Mouse (Mus musculus) midbrain, embryonic 13.5 days (tissue): ENCODE data around the gene Thbs2. TPM values are rescaled to one million over a fixed set of nuclear protein-coding genes. Genes with fewer than 3 reads are reported as not detected.
"Not testable (repeated sequence)": the region's sequence is repeated elsewhere in the genome, so short reads cannot be mapped to it uniquely, and the experiment has no call there.

Source experiments
- ATAC-seq: fragments of 200-750 bp; cut with Nextera tagmentation; 2 replicates; pipeline ENCODE4 v1.8.0; 2017; ENCODE audit warnings: mild to moderate bottlenecking, moderate TSS enrichment, moderate library complexity
- H3K27ac ChIP-seq: fragments of 300-500 bp; sonication (generic); 2 replicates; pipeline ENCODE4 v1.5.1; 2015; ENCODE audit warnings: inconsistent platforms, mild to moderate bottlenecking, moderate library complexity
- H3K27me3 ChIP-seq: fragments of 300-500 bp; sonication (generic); 2 replicates; pipeline ENCODE4 v1.6.1; 2015; ENCODE audit warnings: mild to moderate bottlenecking, inconsistent platforms
- H3K36me3 ChIP-seq: fragments of 300-500 bp; sonication (generic); 2 replicates; pipeline ENCODE4 v1.6.1; 2015; ENCODE audit warnings: mild to moderate bottlenecking, inconsistent platforms
- H3K4me1 ChIP-seq: fragments of 300-500 bp; sonication (generic); replicated peaks from 2 replicates; pipeline ENCODE4 v1.6.1; 2015; ENCODE audit warnings: inconsistent platforms
- H3K4me2 ChIP-seq: fragments of 300-500 bp; sonication (generic); replicated peaks from 2 replicates; pipeline ENCODE4 v1.6.1; 2015; ENCODE audit warnings: moderate library complexity, mild to moderate bottlenecking, inconsistent platforms
- H3K4me3 ChIP-seq: fragments of 300-500 bp; sonication (generic); replicated peaks from 2 replicates; pipeline ENCODE4 v1.5.1; 2015; ENCODE audit warnings: mild to moderate bottlenecking, inconsistent platforms
- H3K9ac ChIP-seq: fragments of 300-500 bp; sonication (generic); replicated peaks from 2 replicates; pipeline ENCODE4 v1.6.1; 2015; ENCODE audit warnings: mild to moderate bottlenecking, inconsistent platforms
- H3K9me3 ChIP-seq: fragments of 300-500 bp; sonication (generic); 2 replicates; pipeline ENCODE4 v1.6.1; 2016; ENCODE audit warnings: mild to moderate bottlenecking, inconsistent platforms
- WGBS: fragments of 180-500 bp; shearing (Covaris S2); methylation state at CpG from one replicate; pipeline ENCODE4 v1.1.7; 2015; 5-methylcytosine and 5-hydroxymethylcytosine counted together
- polyA plus RNA-seq: library from polyadenylated mRNA; unstranded; fragments of >200 nt; fragmentation: Nextera tagmentation; extraction: Ambion mirVana; gene quantifications from 2 replicates; pipeline ENCODE4 v1.2.1, GENCODE M21; 2015

Thbs2 gene
- polyA plus RNA-seq, 1 experiment from 2014 or later, result 1.2 TPM

DNA sequence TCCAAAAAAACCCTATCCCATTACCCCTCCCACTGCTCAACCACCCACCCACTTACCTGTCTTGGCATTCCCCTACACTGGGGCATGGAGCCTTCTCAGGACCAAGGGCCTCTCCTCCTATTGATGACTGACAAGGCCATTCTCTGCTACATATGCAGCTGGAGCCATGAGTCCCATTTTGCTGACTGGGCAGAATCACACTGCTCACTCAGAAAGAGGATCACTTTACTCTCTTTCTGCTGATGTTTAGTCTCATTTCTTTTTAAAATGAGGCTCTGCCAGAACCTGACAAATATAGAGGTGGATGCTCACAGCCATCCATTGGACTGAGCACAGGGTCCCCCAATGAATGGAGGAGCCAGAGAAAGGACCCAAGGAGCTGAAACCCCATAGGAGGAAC is 73.0 kb downstream of the Thbs2 start:
- not testable (repeated sequence) for H3K9ac ChIP-seq, H3K27me3 ChIP-seq, H3K4me3 ChIP-seq, H3K9me3 ChIP-seq, H3K4me1 ChIP-seq, ATAC-seq, H3K4me2 ChIP-seq, H3K27ac ChIP-seq, H3K36me3 ChIP-seq

DNA sequence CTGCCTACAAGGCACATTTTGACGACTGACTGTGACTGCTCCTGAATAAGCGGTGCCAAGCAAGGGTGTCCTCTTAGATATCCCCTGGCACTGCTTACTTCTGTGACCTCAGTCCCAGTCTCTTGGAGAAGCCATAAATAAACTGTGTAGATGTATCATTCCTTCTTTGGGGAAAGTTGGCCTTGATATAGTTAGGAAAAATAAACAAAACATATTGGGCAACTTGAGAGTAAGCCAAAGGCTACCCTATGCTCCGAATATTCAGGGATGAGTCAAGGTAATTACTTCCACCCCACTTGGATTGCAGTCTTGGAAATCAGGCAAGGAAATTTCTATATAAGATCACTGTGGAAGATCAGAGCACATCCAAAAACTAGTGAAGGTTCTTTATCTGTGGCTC is 74.0 kb downstream of the Thbs2 start:
- H3K27me3 ChIP-seq, result no peaks in the 10 kb centered on the region
- no peak overlapping the region for H3K4me3 ChIP-seq
- ATAC-seq, result no peak
- no peaks in the 10 kb centered on the region for H3K4me1 ChIP-seq
- H3K9me3 ChIP-seq, result no peaks in the 10 kb centered on the region
- WGBS, result 84% methylated on average over 3 of the region's 3 CpGs
- no peak overlapping the region for H3K4me2 ChIP-seq
- H3K9ac ChIP-seq, result no peak overlapping the region
- no peaks in the 10 kb centered on the region for H3K36me3 ChIP-seq
- no peak overlapping the region for H3K27ac ChIP-seq

GRCm38 (mm10) chr17:14619038-14619437 is 75.0 kb downstream of the Thbs2 start:
- Histone ChIP-seq H3K4me2 (no peak overlapping the region), H3K36me3 (no peaks in the 10 kb centered on the region), H3K9ac (no peak overlapping the region), H3K4me3 (no peak overlapping the region), H3K27me3 (no peaks in the 10 kb centered on the region), H3K9me3 (no peaks in the 10 kb centered on the region), H3K4me1 (no peaks in the 10 kb centered on the region), H3K27ac (no peak overlapping the region)
- ATAC-seq, result no peak
- 79% methylated on average over 4 of the region's 4 CpGs for WGBS

Other genes with a start within 250 kb of the Thbs2 start
- gene Wdr27, start 248.9 kb upstream of the Thbs2 start, polyA plus RNA-seq, result 4.7 and 9.0 TPM in 2 replicates
- 27.4 and 28.2 TPM in 2 replicates for gene 1600012H06Rik, start 248.9 kb upstream of the Thbs2 start, polyA plus RNA-seq